Comparison of ENCODE assay signal across 25 mouse cellular contexts in the genomic region with DNA sequence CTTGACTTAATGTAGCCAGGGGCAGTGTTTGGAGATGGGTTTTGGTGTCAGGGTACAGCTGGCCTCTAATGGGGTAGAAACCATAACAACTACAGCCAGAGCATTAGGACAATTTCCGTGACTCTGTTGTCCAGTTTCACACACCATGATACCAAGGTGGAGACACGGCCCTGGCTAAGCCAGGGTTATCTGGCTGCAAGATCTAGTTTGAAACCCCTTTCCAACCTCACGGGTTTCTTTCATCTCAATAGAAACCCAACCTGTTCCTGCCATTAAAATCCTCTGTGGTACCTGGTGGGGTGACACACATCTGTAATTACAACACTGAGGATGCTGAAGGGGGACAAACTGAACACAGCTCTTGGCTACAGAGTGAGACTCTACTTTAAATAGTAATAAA. TPM values are rescaled to one million over a fixed set of nuclear protein-coding genes. Genes with fewer than 3 reads are reported as not detected.
A peak's percentile ranks its signal among the peaks of the same experiment; 100 is the strongest.
DNase-seq lines count a peak whose midpoint lies in the region; ATAC-seq and TF ChIP-seq lines count a peak whose summit lies in the region.
"Had no signal": no experiment of that assay in that cellular context is flagged by ENCODE, and none has a peak within 500 bp of the region (broad histone marks: within the 10 kb centered on the region; RNA-seq: fewer than 3 reads in every experiment).

No protein-coding gene starts in this region.

- DNase-seq in heart, adult 2 months = no peak
- DNase-seq in heart, postnatal 4 days = no peak
- no peak for DNase-seq in heart, adult 8-10 months (ENCODE audit: low spot score)
- DNase-seq in heart, postnatal 0 days (ENCODE audit: low spot score) = no peak
- no peak for DNase-seq in testis, postnatal 10 days (ENCODE audit: low spot score)
- DNase-seq: adrenal gland, adult 8-10 months; adrenal gland, postnatal 14 days; adrenal gland, postnatal 36 days; B cell, adult 2 months; cerebellum, adult 11-12 months; cerebellum, adult 2 months; cerebellum, adult 9-10 months; cerebellum, postnatal 10 days; cerebellum, postnatal 25 days had no signal

- H3K36me3 ChIP-seq in heart, adult 2 months (ENCODE audit: control insufficient read depth, insufficient read depth, low read length) = peaks cover 6% of the 10 kb centered on the region
- peaks cover 52% of the 10 kb centered on the region for H3K36me3 ChIP-seq in heart, embryonic 13.5 days
- H3K36me3 ChIP-seq in heart, postnatal 0 days (replicated peaks; ENCODE audit: control insufficient read depth, insufficient read depth, low read length) = peaks cover 33% of the 10 kb centered on the region
- H3K36me3 ChIP-seq in heart, embryonic 11.5 days (ENCODE audit: control insufficient read depth, insufficient read depth, low read length) = peaks cover 9% of the 10 kb centered on the region
- H3K36me3 ChIP-seq in testis, adult 2 months (ENCODE audit: control insufficient read depth, insufficient read depth, low read length) = no peaks in the 10 kb centered on the region
- H3K36me3 ChIP-seq: embryonic facial prominence, embryonic 10.5 days; embryonic facial prominence, embryonic 12.5 days; G1E had no signal

- TF ChIP-seq CTCF in heart, adult 2 months (IDR thresholded peaks at IDR 0.05) = no peak
- TF ChIP-seq CTCF in heart, postnatal 0 days (IDR thresholded peaks at IDR 0.05; ENCODE audit: low read depth) = no peak
- TF ChIP-seq CTCF in testis, adult 2 months (IDR thresholded peaks at IDR 0.05; ENCODE audit: control insufficient read depth, insufficient read depth, insufficient replicate concordance, low read depth, low read length) = no peak

- 85% methylated on average over 3 of the region's 3 CpGs for WGBS in heart, adult 2 months
- 80% methylated on average over 3 of the region's 3 CpGs for WGBS in heart, embryonic 13.5 days
- WGBS in heart, postnatal 0 days = 75% methylated on average over 3 of the region's 3 CpGs
- WGBS in heart, embryonic 11.5 days (ENCODE audit: insufficient replicate concordance) = 87% methylated on average over 3 of the region's 3 CpGs

- H3K4me2 ChIP-seq in heart, embryonic 13.5 days = no peak overlapping the region
- H3K4me2 ChIP-seq in heart, postnatal 0 days (ENCODE audit: low read depth, low read length) = no peak overlapping the region
- no peak overlapping the region for H3K4me2 ChIP-seq in heart, embryonic 11.5 days
- H3K4me2 ChIP-seq: embryonic facial prominence, embryonic 12.5 days; forebrain, embryonic 13.5 days had no signal

- ATAC-seq in heart, embryonic 13.5 days (ENCODE audit: extremely low read depth, insufficient number of reproducible peaks, low FRiP score, low TSS enrichment) = no peak
- ATAC-seq in heart, postnatal 0 days (ENCODE audit: insufficient read depth, low read depth) = no peak
- ATAC-seq in heart, embryonic 11.5 days (replicated peaks; ENCODE audit: insufficient number of reproducible peaks, low FRiP score, low TSS enrichment) = no peak
- ATAC-seq: activated CD4-positive, CD25-positive, alpha-beta regulatory T cell, adult 4 months; CD4-positive, CD25-positive, alpha-beta regulatory T cell, adult 4 months; forebrain, embryonic 13.5 days; Patski had no signal

- TF ChIP-seq POLR2A in heart, adult 2 months (IDR thresholded peaks at IDR 0.05; ENCODE audit: insufficient read depth, low read depth, low read length) = no peak
- TF ChIP-seq POLR2A in testis, adult 2 months (IDR thresholded peaks at IDR 0.05; ENCODE audit: control insufficient read depth, low read depth, low read length) = no peak

- intact Hi-C loops in heart, adult 2 months (cut with DNase I) = no loop called here

- 0 out of 2 replicates have a peak, but pooled peaks cover 1% of the 10 kb centered on the region for H3K79me2 ChIP-seq in heart, adult 2 months (replicated peaks; ENCODE audit: control insufficient read depth, insufficient read depth, low read length)

- H3K9me3 ChIP-seq in heart, embryonic 13.5 days = no peaks in the 10 kb centered on the region
- H3K9me3 ChIP-seq in heart, postnatal 0 days (replicated peaks; ENCODE audit: control insufficient read depth, low read length) = no peaks in the 10 kb centered on the region
- H3K9me3 ChIP-seq in heart, embryonic 11.5 days (replicated peaks; ENCODE audit: control insufficient read depth, low read length) = no peaks in the 10 kb centered on the region
- H3K9me3 ChIP-seq: embryonic facial prominence, embryonic 10.5 days; embryonic facial prominence, embryonic 12.5 days; forebrain, embryonic 13.5 days; G1E had no signal

- H3K9ac ChIP-seq in heart, adult 2 months (ENCODE audit: low read depth, low read length) = no peak overlapping the region
- no peak overlapping the region for H3K9ac ChIP-seq in heart, embryonic 13.5 days
- no peak overlapping the region for H3K9ac ChIP-seq in heart, postnatal 0 days (replicated peaks; ENCODE audit: low read depth, low read length)
- H3K9ac ChIP-seq in heart, embryonic 11.5 days (ENCODE audit: low read depth, low read length) = no peak overlapping the region
- H3K9ac ChIP-seq: embryonic facial prominence, embryonic 12.5 days; forebrain, embryonic 13.5 days had no signal

- peaks cover 9% of the 10 kb centered on the region for H3K4me1 ChIP-seq in heart, adult 2 months (ENCODE audit: control insufficient read depth, insufficient read depth, low read length)
- H3K4me1 ChIP-seq in heart, embryonic 13.5 days = peaks cover 59% of the 10 kb centered on the region
- H3K4me1 ChIP-seq in heart, postnatal 0 days (ENCODE audit: control insufficient read depth, insufficient read depth) = peaks cover 42% of the 10 kb centered on the region
- H3K4me1 ChIP-seq in heart, embryonic 11.5 days (ENCODE audit: control insufficient read depth, insufficient read depth, low read length) = peaks cover 24% of the 10 kb centered on the region
- H3K4me1 ChIP-seq in testis, adult 2 months (ENCODE audit: control insufficient read depth, insufficient read depth, low read length) = no peaks in the 10 kb centered on the region
- H3K4me1 ChIP-seq: embryonic facial prominence, embryonic 10.5 days; embryonic facial prominence, embryonic 12.5 days had no signal

- peak overlapping the region; percentile 51; the same call in 1 of the 2 replicates for H3K27ac ChIP-seq in heart, adult 2 months
- H3K27ac ChIP-seq in heart, embryonic 13.5 days (replicated peaks) = peak overlapping the region; percentile 33
- H3K27ac ChIP-seq in heart, postnatal 0 days (ENCODE audit: low read depth) = 0 out of 2 replicates have a peak overlapping the region, but pooled peaks have one; percentile 4
- no peak overlapping the region for H3K27ac ChIP-seq in heart, embryonic 11.5 days (ENCODE audit: low read depth, low read length)
- no peak overlapping the region for H3K27ac ChIP-seq in testis, adult 2 months (ENCODE audit: control insufficient read depth, insufficient read depth, low read depth, low read length)
- H3K27ac ChIP-seq: embryonic facial prominence, embryonic 10.5 days; embryonic facial prominence, embryonic 12.5 days; forebrain, embryonic 13.5 days had no signal

- no peak overlapping the region for H3K4me3 ChIP-seq in heart, adult 2 months
- H3K4me3 ChIP-seq in heart, embryonic 13.5 days = no peak overlapping the region
- H3K4me3 ChIP-seq in heart, postnatal 0 days (ENCODE audit: low read depth, low read length) = no peak overlapping the region
- no peak overlapping the region for H3K4me3 ChIP-seq in heart, embryonic 11.5 days (ENCODE audit: low read depth, low read length)
- peak overlapping the region; percentile 27; the same call in 1 of the 2 replicates for H3K4me3 ChIP-seq in testis, adult 2 months (ENCODE audit: control insufficient read depth, low read depth, low read length)
- H3K4me3 ChIP-seq: embryonic facial prominence, embryonic 10.5 days; embryonic facial prominence, embryonic 12.5 days; forebrain, embryonic 13.5 days had no signal

- no peak for TF ChIP-seq EP300 in heart, adult 2 months (IDR thresholded peaks at IDR 0.05; ENCODE audit: insufficient read depth, low read depth, low read length)
- no peak for TF ChIP-seq EP300 in heart, postnatal 0 days (IDR thresholded peaks at IDR 0.05; ENCODE audit: low read depth)

- no peaks in the 10 kb centered on the region for H3K27me3 ChIP-seq in heart, adult 2 months (ENCODE audit: control insufficient read depth, insufficient read depth, low read length)
- no peaks in the 10 kb centered on the region for H3K27me3 ChIP-seq in heart, embryonic 13.5 days (replicated peaks)
- H3K27me3 ChIP-seq in heart, postnatal 0 days (ENCODE audit: control insufficient read depth, insufficient read depth, low read length) = no peaks in the 10 kb centered on the region
- H3K27me3 ChIP-seq in heart, embryonic 11.5 days (ENCODE audit: control insufficient read depth, insufficient read depth, low read length) = no peaks in the 10 kb centered on the region
- no peaks in the 10 kb centered on the region for H3K27me3 ChIP-seq in testis, adult 2 months (ENCODE audit: control insufficient read depth, insufficient read depth, low read length)
- H3K27me3 ChIP-seq: CH12.LX; embryonic facial prominence, embryonic 12.5 days; forebrain, embryonic 13.5 days; Patski had no signal

RNA-seq across cellular contexts. Expression of gene Tmod1, which starts 36.9 kb away (rescaled TPM):
- total RNA-seq in heart, adult 2 months (2021) = 100 to 1,000 TPM; 250 to 264 TPM
- polyA plus RNA-seq in heart, adult 2 months (2012; rRNA removed) = 142 and 220 TPM in 2 replicates
- total RNA-seq in heart, postnatal 4 days (2021) = 100 to 1,000 TPM; 278 to 282 TPM
- polyA plus RNA-seq in heart, embryonic 13.5 days (2015; fragmentation: Nextera tagmentation; extraction: Ambion mirVana) = 171 and 182 TPM in 2 replicates
- total RNA-seq in heart, adult 8-10 months (2022) = 100 to 1,000 TPM; 233 to 302 (median 283) TPM
- 127 and 163 TPM in 2 replicates for total RNA-seq in heart, postnatal 0 days (2014; rRNA removed; ENCODE audit: low replicate concordance)
- 220 and 224 TPM in 2 replicates for polyA plus RNA-seq in heart, postnatal 0 days (2015; fragmentation: Nextera tagmentation; extraction: Ambion mirVana)
- polyA plus RNA-seq in heart, embryonic 11.5 days (2014; fragmentation: Nextera tagmentation; extraction: Ambion mirVana) = 203 and 215 TPM in 2 replicates
- 24.7 and 29.7 TPM in 2 replicates for polyA plus RNA-seq in testis, adult 2 months (2012; rRNA removed)

Comparison
In these comparisons a context has a peak if more than half of its experiments do, and no peak if none do; other contexts are left out.
1. H3K27ac ChIP-seq: peak in heart, adult 2 months (single experiment), heart, embryonic 13.5 days (single experiment) and heart, postnatal 0 days (single experiment); none in heart, embryonic 11.5 days (single experiment) and testis, adult 2 months (single experiment).